Mouse (Mus musculus): ENCODE results near the gene Plcl1.

GRCm38 (mm10) chr1:55525748-55526147, 120.0 kb downstream of the Plcl1 start:
- TF ChIP-seq NELFE (IDR thresholded peaks at IDR 0.05; ENCODE audit: low read depth, low read length) (no peak), CTCF (IDR thresholded peaks at IDR 0.05 in 2 of 3, conservative IDR thresholded peaks at IDR 0.05 in 1 of 3; ENCODE audit: control insufficient read depth in 1 of 3, insufficient read depth in 1 of 3, low read depth in 2 of 3, low read length in 3 of 3, poor library complexity in 1 of 3, severe bottlenecking in 1 of 3) (no peak)

Data from MEL (cell line).